8 mouse cellular contexts compared by ENCODE assay signal in the genomic region with DNA sequence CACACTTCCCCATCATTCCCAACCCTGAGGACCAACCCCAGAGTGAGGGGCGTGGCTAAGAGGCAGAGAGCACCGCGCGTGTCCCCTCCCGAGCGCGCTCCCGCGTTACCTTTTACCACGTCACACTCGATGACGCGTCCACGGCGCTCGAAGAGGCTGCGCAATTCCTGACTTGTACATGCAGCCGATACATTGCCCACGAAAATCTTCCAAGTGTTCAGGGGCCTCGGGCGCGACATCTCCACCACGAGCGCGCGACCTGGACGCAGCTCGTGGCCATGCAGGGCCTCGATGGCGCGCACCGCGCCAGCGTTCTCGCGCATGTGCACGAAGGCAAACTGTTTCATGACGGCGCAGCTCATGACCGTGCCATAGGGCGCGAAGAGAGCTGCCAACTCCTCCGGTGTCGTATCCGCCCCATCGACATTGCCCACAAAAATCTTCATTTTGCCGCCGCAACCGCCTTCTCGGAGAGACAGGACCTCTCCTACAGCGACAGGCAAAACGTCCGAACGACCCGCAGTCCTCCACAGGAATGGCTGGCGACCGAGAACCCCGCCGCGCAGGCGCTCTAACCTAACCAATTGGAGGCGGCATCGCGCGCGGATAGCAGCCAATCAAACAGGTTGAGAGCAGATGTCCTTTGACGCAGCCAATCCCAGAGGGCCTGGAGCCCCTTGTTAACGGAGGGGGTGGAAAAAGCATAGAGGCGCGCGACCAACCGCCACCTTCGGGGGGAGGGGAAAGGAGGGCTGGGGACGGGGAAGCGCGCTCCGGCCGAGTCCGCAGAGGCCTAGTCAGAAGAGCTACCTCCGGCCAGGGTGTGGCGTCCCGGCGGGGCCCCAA. TPM values are rescaled to one million over a fixed set of nuclear protein-coding genes. Genes with fewer than 3 reads are reported as not detected.
DNase-seq lines count a peak whose midpoint lies in the region; ATAC-seq lines count a peak whose summit lies in the region.

Gene Gm21992, minus strand, starts transcription at position 550 of the 846 bp plus-strand sequence.
Gene Rbm14, minus strand, starts transcription at position 572 of the 846 bp plus-strand sequence.

- peak within 1 kb of the TSS; percentile 81 for H3K4me3 ChIP-seq in hindbrain, embryonic 12.5 days

- no peaks in the 10 kb centered on the region for H3K27me3 ChIP-seq in hindbrain, embryonic 12.5 days

- H3K27ac ChIP-seq in hindbrain, embryonic 12.5 days, result peak within 1 kb of the TSS; percentile 93

- H3K9ac ChIP-seq in hindbrain, embryonic 12.5 days, result peak within 1 kb of the TSS; percentile 82

- H3K36me3 ChIP-seq in hindbrain, embryonic 12.5 days, result no peaks in the 10 kb centered on the region

- H3K4me1 ChIP-seq in hindbrain, embryonic 12.5 days, result peaks cover 22% of the 10 kb centered on the region

- H3K9me3 ChIP-seq in hindbrain, embryonic 12.5 days (replicated peaks), result no peaks in the 10 kb centered on the region

- peak; percentile 100 for DNase-seq in NIH3T3 (ENCODE audit: low read depth)
- peak; percentile 99 for DNase-seq in cerebellum, postnatal 10 days
- DNase-seq in frontal cortex, postnatal 10 days (ENCODE audit: low spot score in 2 of 2), result peak; percentile 97 to 98
- peak; percentile 99 for DNase-seq in layer of hippocampus, postnatal 14 days (ENCODE audit: low spot score in 2 of 2)
- peak; percentile 97 for DNase-seq in lung, postnatal 14 days
- DNase-seq in retina, adult 2 months (ENCODE audit: low read depth, low spot score), result peak; percentile 97
- peak; percentile 95 to 97 for DNase-seq in thymus, postnatal 36 days

- ATAC-seq in hindbrain, embryonic 12.5 days (ENCODE audit: low FRiP score), result peak; percentile 99

- WGBS in hindbrain, embryonic 12.5 days, result under 1% methylated on average over 83 of the region's 83 CpGs

- peak within 1 kb of the TSS; percentile 96 for H3K4me2 ChIP-seq in hindbrain, embryonic 12.5 days (replicated peaks)

RNA-seq across cellular contexts. Expression of gene Gm21992, which starts in this region (rescaled TPM):
- polyA plus RNA-seq in hindbrain, embryonic 12.5 days (2016; fragmentation: Nextera tagmentation; extraction: Ambion mirVana), result 41.5 and 42.9 TPM in 2 replicates
- total RNA-seq in layer of hippocampus, postnatal 14 days (2021), result 10 to 100 TPM; 19.9 to 21.4 TPM

RNA-seq across cellular contexts. Expression of gene Rbm14, which starts in this region (rescaled TPM):
- polyA plus RNA-seq in hindbrain, embryonic 12.5 days (2016; fragmentation: Nextera tagmentation; extraction: Ambion mirVana), result 96.0 and 97.9 TPM in 2 replicates
- 10 to 100 TPM; 56.1 to 57.2 TPM for total RNA-seq in layer of hippocampus, postnatal 14 days (2021)

Comparison
In these comparisons a context has a peak if more than half of its experiments do, and no peak if none do; other contexts are left out.
1. Peak in every context shown above with its lines: DNase-seq, ATAC-seq, H3K4me3 ChIP-seq and H3K27ac ChIP-seq.